Mouse (Mus musculus) left cerebral cortex, adult 2 months (tissue): ENCODE data around the gene Paqr5. TPM values are rescaled to one million over a fixed set of nuclear protein-coding genes. Genes with fewer than 3 reads are reported as not detected.

Experiments used
- DNase-seq, 2 experiments: peaks; one replicate each; pipeline ENCODE4 v3.0.0; 2021 to 2022; ENCODE audit warnings: low spot score in 2 of 2, mixed read lengths in 1 of 2; ENCODE audit errors: extremely low spot score in 1 of 2
- H3K27ac ChIP-seq: fragments of 200-600 bp; 2 replicates; pipeline ENCODE4 v1.8.1; 2022
- H3K4me3 ChIP-seq: fragments of 200-600 bp; 2 replicates; pipeline ENCODE4 v1.8.1; 2022
- CTCF ChIP-seq: fragments of 200-600 bp; IDR thresholded peaks from 2 replicates; pipeline ENCODE4 v1.8.1; 2022; ENCODE audit warnings: antibody characterized with exemption, mild to moderate bottlenecking, moderate library complexity
- intact Hi-C: fragments of 180-260 bp; cut with DNase I; formaldehyde crosslinking; loops from one replicate; pipeline ENCODE4 v1.15.1; 2025
- total RNA-seq, 2 experiments: library from RNA; stranded (reverse); gene quantifications; 2 replicates each; pipeline ENCODE4 v1.2.3; 2021

Gene Paqr5
- total RNA-seq, 2 experiments from 2014 or later: 3.6 to 4.1 TPM

DNA sequence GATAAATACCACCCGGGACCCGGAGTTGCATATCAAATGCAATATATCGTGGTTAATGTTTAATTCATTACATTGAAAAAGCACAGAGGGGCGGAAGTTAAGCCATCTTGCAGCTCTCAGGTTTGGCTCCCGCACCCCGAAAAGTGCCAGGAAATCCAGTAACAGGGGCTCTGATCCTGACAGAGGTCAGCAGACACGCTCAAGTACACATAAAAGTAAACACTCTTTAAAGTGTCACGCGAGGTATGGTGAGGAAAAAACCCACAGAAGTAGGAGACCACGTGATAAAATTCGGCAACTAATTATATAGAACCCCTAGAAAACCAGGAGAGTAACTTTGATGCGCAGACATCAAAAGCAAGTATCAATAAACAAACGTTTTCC is 111.7 kb downstream of the Paqr5 start:
- H3K4me3 ChIP-seq: peak overlapping the region; percentile 68
- no peak for TF ChIP-seq CTCF
- peak overlapping the region; percentile 96 for H3K27ac ChIP-seq
- intact Hi-C loops: loop anchor here (2.0 kb wide), 1 partner anchor 32 kb away; the partner anchor contains the start of gene Kif23
- no peak for DNase-seq

DNA sequence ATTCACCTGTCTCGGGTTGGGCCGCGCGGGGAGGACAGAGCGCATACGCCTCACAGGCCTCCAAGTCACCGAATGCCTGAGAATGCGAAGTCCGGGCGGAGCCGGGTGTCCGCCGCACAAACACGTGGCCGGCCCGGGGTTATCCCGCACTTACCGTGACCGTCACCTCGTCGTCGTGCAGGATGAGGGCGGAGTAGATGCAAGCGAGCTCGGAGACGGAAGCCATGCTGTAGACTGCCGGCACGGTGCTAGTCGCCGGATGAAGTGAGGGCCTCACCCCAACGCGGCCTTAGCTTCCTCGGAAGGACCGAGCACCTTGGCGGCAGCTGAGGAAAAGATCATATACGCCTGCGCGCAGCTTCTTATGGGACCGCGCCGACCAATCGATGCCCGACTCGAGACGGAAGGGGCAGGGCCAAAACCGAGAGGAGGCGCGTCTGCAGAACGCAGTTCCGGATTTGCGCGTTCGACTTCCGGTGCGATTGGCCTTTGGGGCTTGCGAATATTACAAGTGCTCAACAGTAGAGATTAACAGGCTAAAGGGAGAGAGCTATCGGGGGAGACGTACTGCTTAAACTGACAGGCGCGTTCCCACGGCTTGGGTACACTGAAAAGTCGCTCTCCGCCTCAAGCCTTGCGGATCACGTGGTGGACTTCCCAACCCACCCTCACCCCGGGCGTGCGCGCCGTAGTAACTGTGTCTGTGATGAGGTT is 112.3 kb downstream of the Paqr5 start, which contains the start of gene Rplp1:
Gene Rplp1, minus strand, starts transcription at position 340 of the 714 bp plus-strand sequence.
- intact Hi-C loops: loop anchor here (2.0 kb wide), 1 partner anchor 32 kb away; the partner anchor contains the start of gene Kif23
- peak within 1 kb of the TSS; percentile 68 for H3K4me3 ChIP-seq
- DNase-seq: peak; percentile 95 to 96
- H3K27ac ChIP-seq: peak within 1 kb of the TSS; percentile 96
- TF ChIP-seq CTCF: no peak; the same call in 1 of the 2 replicates

DNA sequence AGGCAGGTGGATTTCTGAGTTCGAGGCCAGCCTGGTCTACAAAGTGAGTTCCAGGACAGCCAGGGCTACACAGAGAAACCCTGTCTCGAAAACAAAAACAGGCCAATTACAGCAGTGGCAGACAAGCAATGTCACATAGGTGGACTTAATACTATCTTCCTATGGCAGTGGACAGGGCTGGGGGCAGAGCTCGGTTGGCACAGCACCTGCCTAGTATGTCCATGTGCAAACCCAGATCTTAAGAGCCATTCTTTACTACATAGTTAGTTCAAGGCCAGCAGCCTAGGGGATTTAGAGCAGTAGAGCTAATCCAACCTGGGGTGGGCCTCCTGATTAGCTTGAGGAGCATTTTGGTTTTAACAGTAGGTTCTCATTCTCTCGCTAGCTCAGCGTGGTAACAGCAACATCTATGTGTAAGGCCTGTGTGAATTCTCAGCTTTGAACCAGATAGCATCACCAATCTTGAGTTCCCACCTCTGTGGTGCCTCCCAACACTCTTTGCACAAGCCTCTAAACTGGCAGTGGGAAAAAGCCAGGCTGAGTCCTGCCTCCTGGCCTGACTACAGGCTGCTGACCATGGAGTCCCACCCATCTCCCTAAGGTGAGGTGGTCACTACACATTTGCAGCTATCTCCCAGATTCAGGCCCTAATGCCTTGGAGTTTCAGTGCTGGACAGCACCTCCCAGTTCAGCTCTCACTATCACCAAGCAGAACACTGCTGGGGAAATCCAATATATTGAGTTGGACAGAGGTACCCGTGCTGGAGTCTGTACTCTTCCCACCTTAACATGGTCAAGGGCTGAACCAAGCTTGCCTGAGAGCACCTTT is 115.1 kb downstream of the Paqr5 start:
- intact Hi-C loops: no loop called here
- Histone ChIP-seq H3K4me3 (no peak overlapping the region), H3K27ac (no peak overlapping the region)
- no peak for DNase-seq
- no peak for TF ChIP-seq CTCF

DNA sequence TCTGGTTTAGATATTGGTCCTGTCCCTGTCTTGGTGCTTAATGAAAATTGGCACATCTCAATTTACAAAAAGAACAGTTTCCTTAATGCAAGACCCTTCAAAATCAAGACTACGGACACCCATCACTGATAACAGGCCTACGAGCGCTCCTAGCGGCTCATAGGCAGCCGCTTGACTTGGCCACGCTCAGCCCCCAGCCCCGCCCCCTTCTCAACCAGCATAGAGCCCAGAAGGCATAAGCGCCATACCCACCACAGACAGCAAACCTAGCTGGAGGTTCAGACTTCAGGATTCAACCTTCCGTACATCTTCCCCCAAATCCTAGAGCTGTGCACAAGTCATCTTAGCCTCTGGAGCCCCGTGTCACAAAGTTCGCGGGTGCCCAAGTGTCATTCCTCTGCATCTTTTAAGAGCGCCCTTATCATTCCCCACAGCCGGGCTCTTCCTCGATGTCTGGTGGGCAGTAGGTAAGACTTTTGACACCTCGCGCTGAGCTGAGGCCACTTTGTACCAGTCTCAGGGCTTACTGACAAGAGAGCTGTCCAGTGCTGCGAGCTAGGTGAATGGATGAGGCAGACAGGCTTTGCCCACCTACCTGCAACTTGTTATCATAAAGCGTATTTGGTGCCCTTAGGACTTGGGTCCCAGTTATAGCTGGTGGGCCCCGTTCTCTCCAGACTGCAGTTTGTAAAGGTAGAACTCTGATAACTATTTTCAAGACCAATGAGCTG is 116.0 kb downstream of the Paqr5 start:
- TF ChIP-seq CTCF: peak; percentile 26
- DNase-seq: no peak
- intact Hi-C loops: no loop called here
- no peak overlapping the region for H3K4me3 ChIP-seq
- H3K27ac ChIP-seq: no peak overlapping the region

DNA sequence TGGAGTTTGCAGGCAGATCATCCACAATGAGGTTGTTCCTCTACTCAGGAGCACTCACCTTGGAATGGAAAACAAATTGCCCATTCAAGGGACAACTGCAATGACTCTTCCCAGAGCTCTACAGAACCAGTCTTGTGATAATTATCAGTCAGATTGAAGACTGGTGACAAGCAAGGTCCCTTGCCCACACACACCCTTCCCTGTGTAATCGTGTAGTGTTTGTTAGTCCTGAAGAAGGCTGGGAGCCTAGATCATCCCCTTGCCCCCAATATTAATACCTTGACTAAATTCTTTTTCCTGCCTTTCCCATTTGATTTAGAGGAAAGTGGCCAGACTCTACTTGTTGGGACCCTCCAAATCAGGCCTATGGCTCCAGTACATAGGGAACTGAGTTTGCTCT is 117.0 kb downstream of the Paqr5 start:
- H3K27ac ChIP-seq: no peak overlapping the region
- no peak for DNase-seq
- H3K4me3 ChIP-seq: no peak overlapping the region
- TF ChIP-seq CTCF: no peak
- intact Hi-C loops: no loop called here

DNA sequence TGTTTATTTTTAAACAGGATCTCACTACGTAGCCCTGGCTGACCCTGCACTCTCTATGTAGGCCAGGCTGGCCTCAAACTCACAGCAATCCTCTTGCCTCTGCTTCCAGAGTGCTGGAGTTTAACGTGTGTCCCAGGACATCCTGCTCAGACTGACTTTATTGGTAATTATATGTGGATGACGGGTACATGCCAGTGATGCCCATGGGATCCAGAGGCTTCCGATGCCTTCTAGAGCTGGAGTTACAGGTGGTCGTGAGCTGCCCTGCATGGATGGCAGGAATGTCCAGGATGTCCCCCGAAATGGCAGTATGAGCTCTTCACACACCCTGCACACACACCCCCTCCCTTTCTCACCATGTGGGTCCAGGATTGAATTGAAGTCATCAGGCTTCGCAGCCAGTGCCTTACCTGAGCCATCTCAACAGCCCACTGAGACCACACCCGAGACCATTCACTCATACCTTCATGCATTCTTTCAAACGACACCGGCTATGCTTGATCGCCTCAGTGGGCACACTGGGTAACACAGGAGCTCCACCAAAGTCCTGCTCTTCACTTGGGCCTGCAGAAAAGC is 117.7 kb downstream of the Paqr5 start:
- intact Hi-C loops: no loop called here
- H3K27ac ChIP-seq: no peak overlapping the region
- H3K4me3 ChIP-seq: no peak overlapping the region
- no peak for TF ChIP-seq CTCF
- no peak for DNase-seq

DNA sequence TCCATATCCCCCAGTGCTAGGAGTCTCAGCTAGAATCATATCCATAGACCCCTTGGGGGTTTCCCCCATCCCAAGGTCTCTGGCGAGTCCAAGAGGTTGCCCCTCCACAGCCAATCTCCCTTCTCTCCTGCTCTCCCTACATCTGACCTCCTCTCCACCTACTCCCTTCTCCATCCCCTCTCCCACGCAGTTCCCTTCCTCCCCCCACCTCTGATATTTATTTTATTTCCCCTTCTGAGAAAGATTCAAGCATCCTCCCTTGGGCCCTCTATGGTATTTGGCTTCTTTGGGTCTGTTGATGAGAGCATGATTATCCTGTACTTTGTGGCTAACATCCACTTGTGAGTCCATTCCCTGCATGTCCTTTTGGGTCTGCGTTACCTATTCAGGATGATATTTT is 118.3 kb downstream of the Paqr5 start:
- no peak overlapping the region for H3K27ac ChIP-seq
- TF ChIP-seq CTCF: no peak
- DNase-seq: no peak

DNA sequence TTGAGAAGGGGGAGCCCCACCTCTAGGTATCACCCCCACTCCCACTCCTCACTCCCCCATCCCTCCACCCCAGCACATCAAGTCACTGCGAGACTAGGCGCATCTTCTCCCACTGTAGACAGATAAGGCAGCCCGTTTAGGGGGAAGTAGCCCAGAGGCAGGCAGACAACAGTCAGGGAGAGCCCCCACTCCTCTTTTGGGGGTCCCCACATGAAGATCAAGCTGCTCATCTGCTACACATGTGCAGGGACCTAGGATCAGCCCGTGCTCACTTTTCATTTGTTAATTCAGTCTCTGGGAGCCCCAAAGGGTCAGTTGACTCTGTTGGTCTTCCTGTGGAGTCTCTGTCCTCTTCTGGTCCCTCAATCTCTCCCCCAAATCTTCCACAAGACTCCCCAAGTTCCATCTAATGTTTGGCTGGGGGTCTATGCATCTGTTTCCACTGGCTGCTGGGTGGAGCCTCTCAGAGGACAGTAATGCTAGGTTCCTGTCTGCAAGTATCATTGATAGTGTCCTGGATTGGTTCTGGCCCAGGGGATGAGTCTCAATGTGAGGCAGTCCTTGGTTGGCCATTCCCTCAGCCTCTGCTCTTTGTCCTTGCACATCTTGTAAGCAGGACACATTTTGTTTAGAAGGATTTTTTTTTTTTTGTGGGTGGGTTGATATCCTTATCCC is 118.9 kb downstream of the Paqr5 start:
- Histone ChIP-seq H3K27ac (no peak overlapping the region), H3K4me3 (no peak overlapping the region)
- intact Hi-C loops: no loop called here
- no peak for TF ChIP-seq CTCF
- DNase-seq: no peak

More for the DNA sequence above, 118.3 kb downstream of the Paqr5 start:
- intact Hi-C loops: no loop called here
- no peak overlapping the region for H3K4me3 ChIP-seq

DNA sequence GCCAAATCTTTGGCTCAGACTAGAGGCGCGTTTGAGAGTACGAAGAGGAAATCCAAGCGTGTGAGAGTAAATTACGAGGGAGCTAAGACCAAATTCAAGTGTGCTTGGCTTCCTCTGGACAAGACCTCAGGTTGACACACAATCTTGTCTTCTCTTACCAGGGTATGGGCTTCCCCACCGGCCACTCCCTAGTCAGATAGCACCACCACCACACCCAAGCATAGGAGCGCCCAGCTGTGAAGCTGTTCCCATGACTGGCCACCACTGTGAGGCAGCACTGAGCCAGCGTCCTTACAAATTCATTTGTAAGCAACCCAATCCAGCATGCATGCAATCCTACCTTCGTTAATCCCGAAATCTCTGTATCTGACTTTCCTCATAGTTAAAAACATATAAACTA is 119.7 kb downstream of the Paqr5 start:
- intact Hi-C loops: no loop called here
- no peak overlapping the region for H3K27ac ChIP-seq
- peak; percentile 60 for TF ChIP-seq CTCF
- no peak overlapping the region for H3K4me3 ChIP-seq
- DNase-seq: no peak

DNA sequence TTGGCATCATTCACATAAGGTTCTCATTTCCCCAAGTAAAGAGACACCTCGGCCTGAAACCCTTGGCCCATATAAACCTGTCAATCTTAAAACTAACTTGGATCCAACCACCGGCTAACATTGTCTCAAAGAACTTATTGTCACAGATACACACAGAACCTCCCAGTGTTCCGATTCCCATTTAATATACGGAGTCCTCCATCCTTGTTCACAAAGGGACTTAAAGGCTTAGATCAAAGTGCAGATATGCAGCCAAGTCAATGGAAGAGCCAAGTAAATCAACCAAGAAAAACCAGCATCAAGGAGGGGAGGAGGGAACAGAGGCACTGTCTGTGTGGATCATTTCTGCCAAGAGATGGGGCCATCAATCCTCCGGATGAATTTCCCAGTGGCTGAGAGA is 121.1 kb downstream of the Paqr5 start:
- no peak for DNase-seq
- TF ChIP-seq CTCF: no peak
- no peak overlapping the region for H3K27ac ChIP-seq
- H3K4me3 ChIP-seq: no peak overlapping the region
- intact Hi-C loops: no loop called here

DNA sequence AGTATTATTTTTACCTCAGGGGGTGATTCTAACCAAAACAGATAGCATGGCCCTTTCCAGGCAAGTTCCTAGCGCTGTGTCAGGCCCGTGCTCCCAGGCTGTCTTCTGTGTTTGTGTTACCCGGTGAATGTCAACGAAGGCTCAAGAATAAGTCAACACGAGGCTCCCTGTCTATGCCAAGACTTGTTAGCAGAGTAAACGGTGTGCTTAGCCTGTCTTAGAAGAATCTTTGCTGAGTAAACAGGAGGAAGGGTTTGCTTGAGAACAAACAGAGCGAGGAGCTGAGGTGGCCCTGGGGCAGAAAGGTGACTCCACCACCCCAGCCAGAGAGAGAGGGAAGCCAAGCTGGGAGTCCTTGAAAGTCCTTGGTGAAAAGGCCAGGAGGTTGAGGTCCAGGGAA is 122.5 kb downstream of the Paqr5 start:
- Histone ChIP-seq H3K4me3 (no peak overlapping the region), H3K27ac (no peak overlapping the region)
- intact Hi-C loops: no loop called here
- DNase-seq: no peak
- TF ChIP-seq CTCF: no peak

Other genes starting within 250 kb of the Paqr5 start
- gene Rplp1, start 112.3 kb downstream of the Paqr5 start, total RNA-seq: 1,000 to 10,000 TPM; 1,334 to 1,440 TPM
- 1 to 10 TPM; 2.6 to 4.7 TPM for gene Kif23, start 80.1 kb downstream of the Paqr5 start, total RNA-seq
- gene Glce, start 95.8 kb upstream of the Paqr5 start, total RNA-seq: 10 to 100 TPM; 31.5 to 33.9 TPM